Mouse (Mus musculus) adrenal gland, adult (tissue): ENCODE data around the gene Ccdc59.

Experiments used
- DNase-seq, 2 experiments: peaks; one replicate each; pipeline ENCODE4 v3.0.0; 2022 to 2023; ENCODE audit warnings: low spot score in 1 of 2; ENCODE audit not compliant: inconsistent age in 2 of 2

Gene Ccdc59

GRCm38 (mm10) chr10:105840928-105841888, at the start of gene Ccdc59, which contains the start of gene Mettl25:
TSS of gene Ccdc59 (plus strand) at chr10:105841067.
TSS of gene Mettl25 (minus strand) at chr10:105841380.
- DNase-seq, result peak; percentile 98 to 99

- DNase-seq, result no peak
These were observed 46.9 kb upstream of the Ccdc59 start for GRCm38 (mm10) chr10:105793776-105794552.

GRCm38 (mm10) chr10:105797250-105797924, 43.5 kb upstream of the Ccdc59 start:
- no peak for DNase-seq

- no peak for DNase-seq
These were observed 39.7 kb upstream of the Ccdc59 start for GRCm38 (mm10) chr10:105801147-105801546.

GRCm38 (mm10) chr10:105802132-105802531, 38.7 kb upstream of the Ccdc59 start:
- no peak for DNase-seq

GRCm38 (mm10) chr10:105803461-105803860, 37.4 kb upstream of the Ccdc59 start:
- no peak for DNase-seq

GRCm38 (mm10) chr10:105806259-105807010, 34.4 kb upstream of the Ccdc59 start:
- no peak for DNase-seq

- peak in 1 of 2 experiments; percentile 63 for DNase-seq
These were observed 6.1 kb upstream of the Ccdc59 start for GRCm38 (mm10) chr10:105834627-105835228.

- DNase-seq, result no peak
These were observed 1.7 kb downstream of the Ccdc59 start for GRCm38 (mm10) chr10:105842574-105842973.

GRCm38 (mm10) chr10:105850286-105850685, 9.4 kb downstream of the Ccdc59 start:
- no peak for DNase-seq

GRCm38 (mm10) chr10:105851136-105851535, 10.3 kb downstream of the Ccdc59 start:
- no peak for DNase-seq

- no peak for DNase-seq
These were observed 26.4 kb downstream of the Ccdc59 start for GRCm38 (mm10) chr10:105867312-105867711.
